Mouse (Mus musculus): ENCODE data around the gene Cdkn1a. TPM values are rescaled to one million over a fixed set of nuclear protein-coding genes. Genes with fewer than 3 reads are reported as not detected.
"Not testable (repeated sequence)": the region's sequence is repeated elsewhere in the genome, so short reads cannot be mapped to it uniquely, and the experiment has no call there.

The Cdkn1a gene
- 2,069 TPM for polyA plus RNA-seq (2012; fragmentation: generic; extraction: Trizol)

DNA sequence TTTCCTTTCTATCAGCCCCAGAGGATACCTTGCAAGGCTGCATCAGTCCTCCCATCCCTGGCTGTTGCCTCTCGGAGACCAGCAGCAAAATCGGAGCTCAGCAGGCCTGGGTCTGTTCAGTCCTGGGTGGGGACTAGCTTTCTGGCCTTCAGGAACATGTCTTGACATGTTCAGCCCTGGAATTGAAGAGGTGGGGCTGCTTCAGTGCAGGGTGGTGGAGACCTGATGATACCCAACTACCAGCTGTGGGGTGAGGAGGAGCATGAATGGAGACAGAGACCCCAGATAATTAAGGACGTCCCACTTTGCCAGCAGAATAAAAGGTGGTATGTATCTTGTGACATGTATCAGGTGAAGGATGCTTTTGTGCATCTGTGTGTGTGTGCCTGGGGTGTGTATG, at the start of gene Cdkn1a:
TSS of gene Cdkn1a (plus strand) at position 201 of the 400 bp plus-strand sequence.
- peaks cover 35% of the 10 kb centered on the region for H3K79me2 ChIP-seq (ENCODE audit: control insufficient read depth, insufficient read depth)
- no peaks in the 10 kb centered on the region for H3K27me3 ChIP-seq (ENCODE audit: control insufficient read depth, insufficient read depth, insufficient read length)
- H3K4me3 ChIP-seq = peak within 1 kb of the TSS; percentile 3
- TF ChIP-seq TCF3 (IDR thresholded peaks at IDR 0.05; ENCODE audit: insufficient read length, low read depth) = no peak
- TF ChIP-seq USF1 (IDR thresholded peaks at IDR 0.05; ENCODE audit: low read depth) = no peak
- TF ChIP-seq POLR2A (IDR thresholded peaks at IDR 0.05; ENCODE audit: insufficient read length, low read depth) = no peak
- no peak for TF ChIP-seq TCF12 (IDR thresholded peaks at IDR 0.05; ENCODE audit: insufficient read depth, poor library complexity, severe bottlenecking)
- no peak for TF ChIP-seq E2F4 (IDR thresholded peaks at IDR 0.05; ENCODE audit: insufficient read depth)
- TF ChIP-seq MYOG (IDR thresholded peaks at IDR 0.05; ENCODE audit: control insufficient read depth in 1 of 3, insufficient read depth in 1 of 3, insufficient read length in 2 of 3, low read depth in 2 of 3) = no peak
- TF ChIP-seq MAX (IDR thresholded peaks at IDR 0.05; ENCODE audit: low read depth) = no peak
- TF ChIP-seq POLR2AphosphoS2 (IDR thresholded peaks at IDR 0.05; ENCODE audit: insufficient read length, low read depth) = no peak
- no peak for TF ChIP-seq CEBPB (IDR thresholded peaks at IDR 0.05; ENCODE audit: insufficient read depth, poor library complexity, severe bottlenecking)
- TF ChIP-seq MYOD1 (IDR thresholded peaks at IDR 0.05; ENCODE audit: control insufficient read depth in 1 of 3, insufficient read length in 2 of 3, low read depth in 2 of 3) = no peak
- no peak for TF ChIP-seq REST (IDR thresholded peaks at IDR 0.05; ENCODE audit: insufficient read depth, insufficient read length)
- no peak for TF ChIP-seq SRF (IDR thresholded peaks at IDR 0.05; ENCODE audit: control insufficient read depth, insufficient read length, low read depth)
- peaks cover 2% of the 10 kb centered on the region for H3K36me3 ChIP-seq (ENCODE audit: control insufficient read depth, insufficient read depth)
- no peak within 1 kb of the TSS for H3ac ChIP-seq (ENCODE audit: control insufficient read depth, insufficient read length)
- peak within 1 kb of the TSS; percentile 96 for H3K4me2 ChIP-seq (ENCODE audit: low read depth)

DNA sequence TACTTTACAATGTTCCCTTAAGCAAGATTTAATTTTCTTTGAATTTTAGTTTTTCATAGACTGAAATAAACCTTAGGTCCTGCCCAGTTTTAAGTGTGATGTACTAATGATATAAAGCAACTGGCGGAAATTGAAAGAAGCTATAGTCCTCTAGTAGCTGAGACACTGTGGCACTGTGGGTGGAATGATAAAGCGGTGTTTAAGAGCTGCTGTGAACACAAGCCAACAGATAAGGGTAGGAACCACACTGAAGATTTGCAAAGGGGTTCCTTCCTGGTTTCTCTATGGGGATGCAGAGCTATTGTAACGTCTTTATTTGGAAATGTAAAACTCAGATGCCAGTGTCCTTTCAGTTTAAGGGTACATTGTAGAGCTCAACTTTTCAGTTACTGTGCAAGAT, 49.1 kb upstream of the Cdkn1a start:
- not testable (repeated sequence) for H3K27me3 ChIP-seq (ENCODE audit: control insufficient read depth, insufficient read depth, insufficient read length); H3K4me2 ChIP-seq (ENCODE audit: low read depth); H3K4me3 ChIP-seq; H3ac ChIP-seq (ENCODE audit: control insufficient read depth, insufficient read length)
- Histone ChIP-seq H3K79me2 (ENCODE audit: control insufficient read depth, insufficient read depth) (peaks cover 46% of the 10 kb centered on the region), H3K36me3 (ENCODE audit: control insufficient read depth, insufficient read depth) (peaks cover 93% of the 10 kb centered on the region)

DNA sequence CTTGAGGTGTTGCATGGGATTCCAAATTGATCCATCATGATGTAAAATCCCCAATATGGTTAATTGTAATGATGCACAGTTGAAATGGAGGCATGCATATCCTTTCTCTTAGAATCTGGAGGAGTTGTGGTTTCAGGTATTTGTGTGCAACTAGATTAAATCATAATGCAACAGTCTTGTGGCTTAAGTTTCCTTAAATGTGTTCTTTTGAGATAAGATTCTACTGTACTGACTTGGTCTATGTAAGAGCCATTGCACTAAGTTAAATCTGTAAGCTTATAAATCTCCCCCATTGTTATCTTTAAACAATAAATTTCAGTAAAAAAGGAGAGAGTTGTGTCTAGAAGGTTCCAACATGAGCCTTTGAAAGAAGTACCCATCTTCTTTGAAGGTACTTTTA, 48.2 kb upstream of the Cdkn1a start:
- peaks cover 84% of the 10 kb centered on the region for H3K36me3 ChIP-seq (ENCODE audit: control insufficient read depth, insufficient read depth)
- no peak overlapping the region for H3K4me3 ChIP-seq
- H3K79me2 ChIP-seq (ENCODE audit: control insufficient read depth, insufficient read depth) = peaks cover 36% of the 10 kb centered on the region
- H3ac ChIP-seq (ENCODE audit: control insufficient read depth, insufficient read length) = no peak overlapping the region
- TF ChIP-seq MYOG (IDR thresholded peaks at IDR 0.05; ENCODE audit: control insufficient read depth in 1 of 3, insufficient read depth in 1 of 3, insufficient read length in 2 of 3, low read depth in 2 of 3) = no peak
- no peak for TF ChIP-seq TCF3 (IDR thresholded peaks at IDR 0.05; ENCODE audit: insufficient read length, low read depth)
- TF ChIP-seq POLR2AphosphoS2 (IDR thresholded peaks at IDR 0.05; ENCODE audit: insufficient read length, low read depth) = no peak
- no peak for TF ChIP-seq REST (IDR thresholded peaks at IDR 0.05; ENCODE audit: insufficient read depth, insufficient read length)
- no peak for TF ChIP-seq MYOD1 (IDR thresholded peaks at IDR 0.05; ENCODE audit: control insufficient read depth in 1 of 3, insufficient read length in 2 of 3, low read depth in 2 of 3)
- TF ChIP-seq USF1 (IDR thresholded peaks at IDR 0.05; ENCODE audit: low read depth) = no peak
- TF ChIP-seq POLR2A (IDR thresholded peaks at IDR 0.05; ENCODE audit: insufficient read length, low read depth) = no peak
- no peak for TF ChIP-seq TCF12 (IDR thresholded peaks at IDR 0.05; ENCODE audit: insufficient read depth, poor library complexity, severe bottlenecking)
- no peaks in the 10 kb centered on the region for H3K27me3 ChIP-seq (ENCODE audit: control insufficient read depth, insufficient read depth, insufficient read length)
- no peak overlapping the region for H3K4me2 ChIP-seq (ENCODE audit: low read depth)

DNA sequence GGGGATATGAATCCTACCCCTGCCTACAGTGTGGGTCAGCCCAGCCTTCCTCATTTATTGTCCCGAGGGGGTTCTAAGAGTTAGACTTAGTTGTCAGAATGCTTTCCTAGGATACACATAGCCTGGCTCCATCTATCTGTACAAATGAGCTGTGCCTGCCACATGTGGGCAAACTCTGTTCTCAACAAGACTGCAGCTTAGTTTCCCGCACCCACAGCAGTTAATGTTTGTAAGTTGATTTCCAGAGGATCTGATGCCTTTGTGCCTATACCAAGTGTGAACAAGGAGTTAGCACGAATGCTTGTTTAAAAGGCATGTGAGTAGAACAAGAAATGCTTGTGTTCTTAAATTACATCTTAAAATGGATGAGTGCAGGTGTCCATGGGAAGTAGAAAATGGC, 47.2 kb upstream of the Cdkn1a start:
- peaks cover 76% of the 10 kb centered on the region for H3K36me3 ChIP-seq (ENCODE audit: control insufficient read depth, insufficient read depth)
- H3K4me3 ChIP-seq = no peak overlapping the region
- no peak overlapping the region for H3K4me2 ChIP-seq (ENCODE audit: low read depth)
- H3ac ChIP-seq (ENCODE audit: control insufficient read depth, insufficient read length) = no peak overlapping the region
- H3K79me2 ChIP-seq (ENCODE audit: control insufficient read depth, insufficient read depth) = peaks cover 26% of the 10 kb centered on the region
- TF ChIP-seq POLR2AphosphoS2 (IDR thresholded peaks at IDR 0.05; ENCODE audit: insufficient read length, low read depth) = peak; percentile 60
- no peak for TF ChIP-seq SRF (IDR thresholded peaks at IDR 0.05; ENCODE audit: control insufficient read depth, insufficient read length, low read depth)
- no peak for TF ChIP-seq POLR2A (IDR thresholded peaks at IDR 0.05; ENCODE audit: insufficient read length, low read depth)
- no peak for TF ChIP-seq TCF3 (IDR thresholded peaks at IDR 0.05; ENCODE audit: insufficient read length, low read depth)
- no peak for TF ChIP-seq MYOD1 (IDR thresholded peaks at IDR 0.05; ENCODE audit: control insufficient read depth in 1 of 3, insufficient read length in 2 of 3, low read depth in 2 of 3)
- TF ChIP-seq MYOG (IDR thresholded peaks at IDR 0.05; ENCODE audit: control insufficient read depth in 1 of 3, insufficient read depth in 1 of 3, insufficient read length in 2 of 3, low read depth in 2 of 3) = no peak
- no peak for TF ChIP-seq USF1 (IDR thresholded peaks at IDR 0.05; ENCODE audit: low read depth)
- no peaks in the 10 kb centered on the region for H3K27me3 ChIP-seq (ENCODE audit: control insufficient read depth, insufficient read depth, insufficient read length)

- H3K27me3 ChIP-seq (ENCODE audit: control insufficient read depth, insufficient read depth, insufficient read length) = no peaks in the 10 kb centered on the region
- peaks cover 68% of the 10 kb centered on the region for H3K36me3 ChIP-seq (ENCODE audit: control insufficient read depth, insufficient read depth)
- H3K4me3 ChIP-seq = no peak overlapping the region
- no peak overlapping the region for H3K4me2 ChIP-seq (ENCODE audit: low read depth)
- no peak for TF ChIP-seq MAX (IDR thresholded peaks at IDR 0.05; ENCODE audit: low read depth)
- no peak for TF ChIP-seq E2F4 (IDR thresholded peaks at IDR 0.05; ENCODE audit: insufficient read depth)
- no peak for TF ChIP-seq MYOG (IDR thresholded peaks at IDR 0.05; ENCODE audit: control insufficient read depth in 1 of 3, insufficient read depth in 1 of 3, insufficient read length in 2 of 3, low read depth in 2 of 3)
- TF ChIP-seq USF1 (IDR thresholded peaks at IDR 0.05; ENCODE audit: low read depth) = no peak
- no peak for TF ChIP-seq TCF12 (IDR thresholded peaks at IDR 0.05; ENCODE audit: insufficient read depth, poor library complexity, severe bottlenecking)
- peak; percentile 87 for TF ChIP-seq POLR2AphosphoS2 (IDR thresholded peaks at IDR 0.05; ENCODE audit: insufficient read length, low read depth)
- TF ChIP-seq CEBPB (IDR thresholded peaks at IDR 0.05; ENCODE audit: insufficient read depth, poor library complexity, severe bottlenecking) = no peak
- peak; percentile 44 for TF ChIP-seq POLR2A (IDR thresholded peaks at IDR 0.05; ENCODE audit: insufficient read length, low read depth)
- H3K79me2 ChIP-seq (ENCODE audit: control insufficient read depth, insufficient read depth) = peaks cover 19% of the 10 kb centered on the region
- no peak overlapping the region for H3ac ChIP-seq (ENCODE audit: control insufficient read depth, insufficient read length)
Measured at GRCm38 (mm10) chr17:29044146-29044924, 46.4 kb upstream of the Cdkn1a start.
